Mouse (Mus musculus): ENCODE measurements around the gene Kcna10.

The Kcna10 gene

DNA sequence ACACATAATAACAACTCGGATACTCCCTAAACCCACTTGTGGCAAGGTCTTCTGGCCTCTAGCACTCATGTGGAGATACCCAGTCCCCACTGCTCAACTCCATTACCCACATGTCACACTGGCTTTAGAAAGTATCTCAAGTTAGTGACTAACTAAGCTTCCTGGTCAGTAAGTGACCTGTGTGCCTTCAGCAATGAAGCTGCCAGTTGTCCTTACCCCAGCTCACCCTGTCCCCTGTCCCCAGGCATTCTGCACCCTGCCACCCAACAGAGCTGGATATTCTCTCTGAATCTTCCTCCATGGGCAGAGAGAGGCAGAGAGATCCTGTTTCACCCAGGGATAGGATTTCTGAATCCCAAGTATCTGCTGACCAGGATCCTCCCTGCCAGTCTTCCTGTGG, at the start of gene Kcna10:
Kcna10 (plus strand) TSS at position 301 of the 400 bp plus-strand sequence.
- DNase-seq: no peak

DNA sequence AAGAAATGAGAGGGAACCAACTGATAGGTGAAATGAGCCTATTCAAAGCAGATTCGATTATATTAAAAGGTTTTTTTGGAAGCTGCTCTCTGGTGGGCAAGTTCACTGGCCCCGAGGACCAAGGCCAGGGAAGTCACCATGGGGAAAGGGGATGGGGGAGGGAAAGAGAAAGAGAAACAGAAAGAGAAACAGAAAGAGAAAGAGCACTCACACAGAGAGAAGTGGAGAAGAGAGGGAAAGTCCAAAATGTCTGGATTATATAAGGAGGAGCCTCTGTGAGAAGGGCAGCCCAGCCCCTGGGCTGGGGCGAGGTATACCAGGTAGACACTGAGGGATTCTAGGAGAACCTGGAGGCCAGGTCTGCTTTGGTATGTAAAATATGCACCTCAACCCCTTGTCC, 48.4 kb upstream of the Kcna10 start:
- DNase-seq: no peak

DNA sequence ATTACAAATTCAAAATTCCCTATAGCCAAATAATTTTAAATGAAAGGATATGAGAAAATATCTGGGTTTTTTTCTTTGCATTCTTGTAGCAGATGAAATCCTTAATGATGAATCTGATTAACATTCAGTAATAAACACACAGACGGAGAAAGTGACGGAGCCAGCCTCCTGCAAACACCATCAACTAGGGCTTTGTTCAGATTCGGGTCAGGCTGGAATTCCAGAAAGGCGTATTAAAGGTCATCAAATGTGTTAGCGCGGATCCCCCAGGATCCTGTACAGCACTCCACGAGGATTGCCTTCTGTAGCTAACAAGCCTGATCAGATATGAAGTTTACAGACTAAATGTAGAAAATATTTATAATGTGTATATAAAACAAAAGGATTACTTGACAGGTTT, 35.7 kb upstream of the Kcna10 start:
- no peak for DNase-seq

DNA sequence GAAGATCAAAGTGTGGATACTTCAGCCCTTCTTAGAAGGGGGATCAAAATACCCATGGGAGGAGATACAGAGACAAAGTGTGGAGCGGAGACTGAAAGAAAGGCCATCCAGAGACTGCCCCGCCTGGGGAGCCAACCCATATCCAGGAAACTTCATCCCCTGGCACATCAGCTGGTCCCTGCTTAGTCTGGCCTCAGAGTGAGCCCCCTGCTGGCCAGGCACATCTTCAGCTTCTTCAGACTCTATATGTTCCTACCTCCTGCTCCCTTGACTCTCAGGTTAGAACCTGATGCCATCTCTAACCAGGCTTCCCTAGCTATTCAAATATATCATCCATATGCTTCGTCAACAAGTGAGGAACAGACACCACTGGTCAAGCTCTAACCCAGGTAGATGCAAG, 33.9 kb upstream of the Kcna10 start:
- peak in 1 of 2 experiments; percentile 49 for DNase-seq

DNA sequence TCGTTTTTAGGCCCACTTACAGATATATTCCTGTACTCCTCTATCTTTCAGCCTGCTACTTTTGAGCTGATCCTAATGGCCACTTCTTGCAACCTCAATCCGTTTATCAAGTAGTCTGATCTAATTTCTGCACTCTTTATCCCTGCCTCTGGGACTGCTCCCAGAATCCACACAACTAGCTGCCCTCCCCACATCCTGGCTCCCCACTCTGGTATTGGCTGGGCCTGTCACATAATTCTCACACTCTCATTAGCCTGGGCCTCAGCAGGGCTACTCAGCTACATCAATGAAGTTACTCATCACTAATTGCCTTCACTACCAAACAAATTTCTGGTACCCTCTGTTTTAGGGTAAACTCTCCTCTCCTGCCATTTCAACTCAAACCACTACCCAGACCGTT, 32.4 kb upstream of the Kcna10 start:
- no peak for DNase-seq

DNA sequence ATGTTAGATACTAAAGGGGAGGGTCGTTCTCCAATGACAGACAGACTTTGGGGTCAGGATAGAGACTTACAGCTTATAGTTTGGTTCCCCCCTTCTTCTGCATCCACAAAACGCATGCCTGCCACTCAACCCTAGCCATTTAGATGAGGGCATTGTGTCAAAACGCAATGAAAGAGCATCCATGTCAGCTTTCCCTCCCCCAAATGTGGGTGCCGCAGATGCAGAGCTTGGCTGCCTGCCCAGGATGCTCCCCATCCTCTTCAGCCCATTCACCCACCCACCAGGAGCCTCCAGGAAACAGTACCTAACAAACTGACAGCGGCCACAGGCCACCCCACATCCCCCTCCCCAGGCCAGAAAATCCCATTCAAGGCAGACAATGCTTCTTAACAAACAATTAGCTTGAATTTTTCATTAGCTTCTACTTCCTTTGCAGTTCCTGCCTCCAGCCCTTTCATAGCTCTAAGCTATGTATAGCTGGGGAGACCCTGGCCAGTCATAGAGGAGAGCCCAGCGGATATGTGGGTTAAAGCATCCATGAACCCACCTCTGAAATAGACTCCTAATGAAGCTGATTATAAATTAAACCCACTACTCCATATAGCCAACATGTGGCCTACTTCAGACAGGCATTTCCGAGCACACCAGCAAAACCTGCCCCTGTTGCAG, 31.9 kb upstream of the Kcna10 start:
- DNase-seq: no peak

DNA sequence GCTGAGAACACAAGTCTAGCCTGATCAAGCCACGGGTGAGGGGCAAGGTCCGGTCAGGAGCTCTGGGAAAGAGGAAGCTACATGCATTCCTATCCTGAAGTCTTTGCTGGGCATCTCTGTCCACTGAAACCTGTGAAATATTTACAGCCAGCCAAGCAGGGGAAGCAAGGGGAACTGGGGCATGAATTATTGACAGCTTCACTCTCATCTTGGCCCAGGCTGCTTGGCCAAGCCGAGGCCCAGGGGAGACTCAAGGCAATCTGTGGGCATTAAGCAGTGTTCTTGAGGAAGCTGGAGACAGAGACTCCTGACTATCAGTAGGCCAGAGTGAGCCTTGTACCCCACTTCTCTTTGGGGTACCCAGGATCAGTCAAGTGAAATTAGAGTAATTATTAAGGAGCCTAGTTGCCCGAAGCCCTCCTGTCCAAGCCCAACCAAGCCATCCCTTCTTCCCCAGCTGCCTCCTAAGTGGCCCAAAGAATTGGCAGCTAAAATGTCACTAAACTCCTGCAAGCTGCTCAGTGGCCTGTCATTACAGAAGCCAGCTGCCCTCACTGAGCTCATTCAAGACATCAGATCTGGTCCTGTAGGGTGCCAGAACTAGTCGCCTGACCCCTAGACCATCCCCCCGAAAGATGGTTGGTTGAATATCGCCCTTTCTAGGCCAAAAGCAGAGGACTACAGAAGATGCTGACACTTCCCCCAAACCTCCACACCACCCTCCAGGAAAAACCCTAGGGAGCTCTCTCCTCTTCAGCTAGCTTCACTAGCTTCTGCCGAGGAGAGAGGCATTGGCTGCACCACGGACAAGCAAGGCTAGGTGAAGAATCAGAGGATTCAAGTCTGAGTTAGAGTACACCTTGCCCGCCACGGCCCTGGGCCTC, 28.8 kb upstream of the Kcna10 start:
- DNase-seq: peak; percentile 20 to 35

DNA sequence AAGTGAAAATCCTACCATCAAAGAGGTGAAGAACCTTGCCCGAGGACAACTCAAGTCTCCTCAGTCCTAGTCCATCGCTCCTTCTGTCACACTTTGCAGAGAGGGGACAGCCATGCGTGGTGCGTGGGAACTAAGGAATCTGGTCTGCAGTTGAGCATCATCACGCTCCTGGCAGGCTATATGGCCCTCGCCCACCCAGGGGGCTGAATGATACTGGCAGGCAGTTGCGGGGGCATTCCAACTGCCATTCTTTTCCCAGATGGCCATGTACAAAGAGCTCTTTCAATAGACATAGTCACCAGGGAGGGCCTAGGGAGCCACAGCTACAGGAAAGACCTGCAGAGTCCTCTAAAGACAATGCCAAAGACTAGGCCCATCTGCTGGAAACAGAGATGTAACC, 24.0 kb upstream of the Kcna10 start:
- no peak for DNase-seq

DNA sequence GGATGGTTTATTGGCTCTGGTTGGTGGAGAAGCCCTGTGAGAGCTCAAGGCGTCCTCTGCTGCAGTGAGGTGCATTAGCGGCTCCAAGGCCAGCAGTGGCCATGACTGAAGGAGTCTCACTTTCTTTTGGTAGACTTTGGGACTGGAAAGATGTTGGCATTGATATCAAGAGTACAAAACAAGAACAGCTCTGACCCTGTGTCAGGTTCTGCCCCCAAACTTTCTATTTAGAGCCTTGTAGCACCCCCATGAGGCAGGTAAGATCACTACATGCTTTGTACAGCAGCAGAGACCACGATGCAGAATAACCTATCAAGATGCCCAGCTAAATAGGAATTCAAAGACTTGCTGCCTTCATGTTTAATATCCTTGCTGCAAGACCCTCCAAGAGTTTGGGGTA, 23.4 kb upstream of the Kcna10 start:
- DNase-seq: no peak

DNA sequence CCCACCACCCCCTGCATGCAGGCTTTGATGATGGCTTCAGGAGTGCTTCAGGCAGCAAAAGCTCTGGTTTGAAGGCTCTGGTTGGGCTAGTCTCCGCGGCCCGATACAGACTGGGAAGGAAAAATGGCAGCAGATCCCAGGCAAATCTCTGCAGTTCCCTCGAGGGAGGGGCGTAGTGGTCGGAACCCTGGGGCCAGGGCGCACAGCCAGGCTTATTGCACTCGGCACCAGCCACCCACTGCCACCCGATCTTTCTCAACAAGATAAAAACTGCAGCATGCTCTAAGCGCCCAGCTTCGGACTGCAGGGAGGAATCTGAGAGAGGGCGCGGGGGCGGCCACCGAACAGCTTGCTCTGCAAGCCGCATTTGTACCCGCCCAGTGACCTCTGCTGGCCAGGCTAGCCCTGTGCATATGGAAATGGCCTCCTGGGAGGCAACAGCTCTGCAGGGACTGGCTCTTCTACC, 23.0 kb upstream of the Kcna10 start:
- no peak for DNase-seq

DNA sequence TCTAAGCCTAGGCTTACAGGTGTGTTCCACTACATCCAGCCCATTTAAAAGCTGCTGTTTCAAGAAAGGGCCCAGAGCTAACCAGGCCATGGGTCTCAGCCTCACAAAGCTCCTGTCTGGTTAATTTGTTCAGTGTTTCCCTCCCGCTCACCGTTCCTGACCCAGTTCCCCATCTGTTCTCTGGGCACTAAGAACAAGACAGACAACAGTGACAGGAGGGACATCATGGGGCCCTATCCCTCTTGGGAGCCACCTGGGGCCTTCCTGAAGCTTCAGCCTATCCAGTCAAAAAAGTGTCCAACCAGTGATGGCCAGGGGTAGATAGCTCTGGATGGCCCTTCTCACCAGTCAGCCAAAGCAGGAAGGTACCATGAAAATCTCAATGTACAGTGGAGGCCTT, 20.1 kb upstream of the Kcna10 start:
- DNase-seq: no peak

DNA sequence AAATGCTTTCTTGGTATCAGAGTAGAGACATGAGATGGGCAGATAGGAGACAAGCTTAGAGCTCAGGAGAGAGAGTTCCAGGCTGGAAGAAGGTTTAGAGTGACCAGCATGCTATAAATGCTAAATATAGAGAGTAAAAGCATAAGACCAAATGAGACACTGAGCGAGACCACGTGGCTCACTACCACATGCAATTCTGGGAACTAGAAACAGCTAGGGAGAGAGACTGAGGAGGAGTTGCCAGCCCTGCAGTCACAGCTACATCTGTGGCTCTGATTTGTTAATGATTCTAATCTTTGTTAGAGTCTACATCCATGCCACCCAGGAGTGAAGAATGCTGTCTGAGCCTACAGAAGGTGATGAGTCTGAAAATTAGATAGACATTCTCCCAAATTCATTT, 13.3 kb upstream of the Kcna10 start:
- no peak for DNase-seq

DNA sequence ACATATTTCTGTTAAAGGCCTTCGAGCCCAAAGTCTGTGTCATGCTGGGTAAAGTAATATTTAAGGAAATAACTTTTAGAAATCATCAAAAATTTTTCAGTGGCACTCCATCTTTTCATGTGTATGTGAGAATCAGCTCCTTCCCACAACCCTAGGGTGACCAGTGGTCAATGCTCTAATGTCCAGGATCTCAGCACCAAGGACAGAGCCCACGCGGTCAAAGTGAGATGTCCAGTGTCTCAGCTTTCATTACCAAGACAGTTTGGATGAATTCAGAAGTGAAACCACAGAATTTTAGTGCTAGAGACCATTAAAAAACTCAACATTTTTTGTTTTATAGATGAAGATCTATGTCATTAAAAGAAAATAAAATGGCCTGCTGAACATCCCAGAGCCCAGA, 10.9 kb upstream of the Kcna10 start:
- DNase-seq: no peak

DNA sequence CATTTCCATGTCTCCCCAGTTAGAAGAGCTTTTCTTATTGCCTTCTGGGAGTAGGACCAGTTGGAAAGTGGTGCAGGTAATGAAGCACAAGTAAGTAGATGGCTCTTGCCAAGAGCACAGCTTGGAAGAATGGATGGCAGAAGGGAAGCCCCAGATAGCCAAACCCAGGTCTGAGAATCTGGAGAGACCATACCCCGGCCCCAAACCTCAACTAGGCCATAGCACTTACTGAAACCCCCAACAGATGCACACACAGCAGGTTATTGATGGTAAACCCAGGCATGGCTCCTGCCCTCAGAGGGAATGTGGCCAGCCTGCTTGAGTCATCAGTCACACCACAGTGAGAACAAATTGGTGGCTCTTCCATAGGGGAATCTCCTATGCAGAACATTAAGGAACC, 10.3 kb upstream of the Kcna10 start:
- DNase-seq: no peak

DNA sequence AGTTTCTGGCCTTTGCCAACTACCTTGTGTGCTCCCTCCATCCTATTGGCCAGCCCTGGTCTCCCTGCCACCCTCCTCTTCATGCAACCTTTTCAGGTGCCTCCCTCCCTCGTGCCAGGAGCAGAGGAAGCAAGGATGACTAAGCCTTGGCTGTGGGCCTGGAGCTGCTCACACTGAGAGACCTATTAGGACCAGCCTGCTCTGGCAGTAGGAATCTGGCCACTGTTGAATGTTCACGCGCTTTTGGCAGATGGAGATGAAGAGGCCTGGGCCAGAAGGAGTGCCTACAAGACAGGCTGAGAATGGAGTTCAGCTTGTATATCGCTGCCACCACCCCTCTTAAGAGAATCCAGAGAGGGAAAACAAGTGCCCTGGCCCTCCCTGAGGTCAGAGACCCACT, 7.4 kb upstream of the Kcna10 start:
- DNase-seq: no peak

DNA sequence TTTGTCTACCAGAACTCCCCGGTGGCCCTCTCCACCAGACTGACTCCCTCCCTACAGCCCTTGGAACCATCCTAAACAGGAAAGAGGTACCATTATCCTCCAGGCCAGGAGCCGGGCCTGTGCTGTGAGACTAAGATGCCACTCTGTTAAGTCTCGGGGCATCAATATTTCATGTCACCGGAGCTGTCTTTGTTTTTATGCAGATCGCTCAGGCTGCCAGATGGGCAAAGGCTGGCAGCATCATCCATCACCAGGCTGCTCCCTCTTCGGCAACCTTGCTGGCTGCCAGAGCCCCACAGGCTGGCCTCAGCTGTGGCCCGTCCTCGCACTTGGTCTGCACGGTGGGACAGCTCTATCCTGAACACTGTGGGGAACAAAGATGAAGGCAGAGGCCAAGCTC, 6.4 kb upstream of the Kcna10 start:
- DNase-seq: no peak

DNA sequence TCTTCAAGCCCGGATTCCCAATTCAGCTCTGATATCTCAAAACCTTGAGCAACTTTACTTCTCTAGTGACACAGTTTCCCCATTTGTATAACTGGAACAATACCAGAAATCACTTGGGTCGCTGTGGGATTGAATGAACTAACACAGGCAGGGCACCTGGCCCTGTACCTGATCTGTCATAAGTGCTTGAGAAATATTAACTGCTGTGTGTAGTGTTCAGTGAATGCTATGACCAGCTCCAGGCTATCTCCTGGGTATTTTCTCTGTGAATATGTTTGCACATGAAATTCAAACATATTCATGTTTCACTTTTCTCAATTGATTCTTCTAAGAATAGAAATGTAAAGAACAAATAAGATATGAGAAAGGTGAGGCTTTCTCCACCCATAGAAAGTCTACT, 2.0 kb upstream of the Kcna10 start:
- no peak for DNase-seq

DNA sequence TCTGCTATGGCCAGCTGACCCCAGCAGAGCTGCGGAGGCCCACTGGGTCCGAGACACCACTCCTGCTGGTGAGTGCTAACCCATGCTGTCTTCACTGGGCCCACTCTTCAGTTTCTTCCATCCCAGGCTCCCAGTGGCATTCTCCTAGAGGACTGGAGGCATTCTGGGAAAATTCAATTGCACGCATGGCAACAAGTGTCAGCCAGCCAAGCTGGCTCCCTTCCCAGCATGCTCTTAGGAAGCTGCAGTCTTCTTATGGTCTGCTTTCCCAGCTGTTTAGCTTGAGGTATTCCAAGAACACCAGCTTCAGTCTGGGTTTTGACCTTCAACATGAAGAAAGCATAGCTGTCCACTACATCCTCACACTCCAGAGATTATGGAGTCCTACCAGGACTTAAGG, 322 bp downstream of the Kcna10 start:
- DNase-seq: peak in 1 of 2 experiments; percentile 3

DNA sequence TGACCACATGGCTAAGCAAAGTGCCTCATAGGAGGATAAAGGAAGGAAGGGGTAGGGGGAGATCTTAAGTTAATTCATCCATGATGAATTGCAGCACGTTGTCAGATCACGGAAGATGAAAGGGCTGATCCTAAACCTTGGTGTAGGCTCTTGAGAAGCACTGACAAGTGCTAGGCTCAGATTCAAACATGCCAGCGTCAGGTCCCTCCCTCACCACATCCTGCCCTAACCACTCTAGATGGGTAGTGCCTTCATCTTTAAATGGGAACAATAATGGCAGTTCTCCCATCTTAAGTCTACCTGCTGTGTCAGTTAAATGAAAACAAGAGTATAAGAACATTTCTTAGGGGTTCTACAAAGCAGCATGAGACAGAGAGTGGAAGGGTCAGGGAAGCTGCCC, 2.7 kb downstream of the Kcna10 start:
- DNase-seq: no peak

DNA sequence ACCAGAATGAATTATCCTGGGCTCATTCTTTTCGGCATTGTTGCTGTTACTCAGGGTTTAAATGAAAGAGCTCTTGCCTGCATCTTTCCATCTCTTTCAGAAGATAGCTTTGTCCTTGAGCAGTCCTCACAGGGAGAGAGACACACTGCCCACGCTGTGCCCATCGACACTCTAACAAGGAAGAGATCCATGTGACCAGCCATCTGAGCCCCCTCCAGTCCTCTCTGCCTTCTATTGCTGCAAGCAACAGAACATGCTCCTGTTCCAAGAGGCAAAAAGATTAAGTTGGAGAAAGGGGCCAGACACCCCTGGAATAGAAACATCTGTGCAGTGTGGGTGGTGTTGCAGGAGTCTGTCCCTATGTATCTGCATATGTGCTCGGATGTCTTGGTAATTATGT, 4.2 kb downstream of the Kcna10 start:
- DNase-seq: no peak

DNA sequence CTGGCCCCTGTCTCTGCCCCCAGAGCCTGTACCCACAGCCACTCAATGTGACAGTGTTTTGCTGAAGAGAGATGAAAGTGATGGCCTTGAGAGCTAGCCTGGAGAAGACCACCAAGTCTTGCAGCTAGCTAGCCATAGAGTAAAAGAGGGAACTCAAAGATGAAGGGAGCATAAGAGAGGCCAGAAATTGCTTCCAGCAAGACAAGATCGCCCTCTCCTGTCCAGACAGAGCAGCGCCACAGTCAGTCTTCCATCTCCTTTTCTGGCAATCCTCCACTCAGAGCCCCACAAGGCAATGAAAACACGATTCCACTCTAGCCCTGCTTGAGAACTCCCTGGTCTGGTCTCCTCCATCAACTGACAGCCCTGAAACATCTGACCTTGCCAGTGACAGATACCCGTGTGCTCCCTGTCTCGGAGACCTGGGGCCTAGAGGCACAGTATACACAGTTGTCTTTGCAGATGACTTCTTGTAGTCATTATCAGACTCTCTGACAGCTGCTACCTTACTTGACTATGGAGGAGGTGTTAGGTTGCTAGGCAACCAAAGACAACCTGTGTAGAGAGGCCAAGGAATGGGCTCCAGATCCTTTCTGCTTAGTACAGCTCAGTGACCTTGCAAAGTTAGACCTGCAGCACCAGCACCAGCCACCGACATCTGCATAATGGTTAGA, 5.5 kb downstream of the Kcna10 start:
- DNase-seq: peak in 1 of 2 experiments; percentile 7

DNA sequence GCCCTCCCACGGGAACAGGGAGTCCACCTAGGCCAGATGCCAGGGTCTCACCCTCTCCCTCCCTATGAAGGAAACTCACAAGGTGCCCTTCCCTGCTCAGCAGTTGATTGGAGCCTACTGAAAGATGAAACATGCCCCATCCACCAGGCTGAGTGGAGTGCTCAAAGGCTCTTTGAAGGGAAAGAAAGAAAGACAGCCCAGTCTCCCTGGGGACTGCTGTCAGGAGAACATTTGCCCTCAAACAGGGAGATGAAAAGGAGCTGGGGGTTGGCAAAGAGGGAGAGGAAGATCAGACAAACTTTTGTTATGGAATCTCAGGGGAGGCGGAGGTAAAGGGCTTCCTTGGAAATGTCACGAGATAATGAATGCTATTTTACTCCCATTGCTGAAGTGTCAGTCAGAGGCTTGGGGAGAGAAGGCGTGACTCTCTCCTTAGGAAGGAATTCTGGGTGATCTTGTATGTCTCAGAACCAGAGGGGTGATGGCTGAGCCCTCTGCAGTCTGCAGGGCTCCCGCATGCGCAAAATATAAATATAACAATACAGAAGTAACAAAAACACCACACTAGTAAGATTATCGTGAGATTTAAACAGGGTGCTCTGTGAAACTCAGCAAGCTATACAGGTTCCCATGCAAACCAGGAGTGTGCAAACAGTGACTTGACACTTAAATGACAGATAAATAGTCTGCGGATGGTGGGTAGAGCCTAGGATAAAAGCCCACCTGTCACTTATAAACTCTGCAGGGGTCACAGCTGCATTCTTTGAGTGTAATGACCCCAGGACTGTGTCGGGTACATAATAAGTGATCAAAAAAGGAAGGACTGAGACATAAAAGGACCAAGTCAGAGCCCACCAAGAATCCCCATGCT, 18.7 kb downstream of the Kcna10 start:
- no peak for DNase-seq

DNA sequence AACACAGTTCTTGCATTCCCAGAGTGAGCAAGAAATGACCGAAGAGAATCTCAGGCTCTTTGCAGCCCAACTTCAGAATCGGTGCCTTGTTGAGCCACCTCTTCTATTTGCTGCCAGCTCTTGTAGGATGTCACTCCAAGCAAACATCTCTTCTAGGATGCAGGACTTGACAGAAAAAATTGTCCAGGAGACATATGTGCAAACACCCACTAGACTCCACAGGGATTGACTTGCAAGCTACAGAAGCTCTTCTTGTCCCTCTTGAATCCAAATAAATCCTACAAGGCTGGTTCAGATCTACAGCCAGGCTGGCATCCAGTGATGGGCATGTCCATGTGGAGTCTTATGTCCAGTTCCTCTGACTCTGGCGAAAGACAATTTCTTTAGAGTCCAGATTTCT, 21.6 kb downstream of the Kcna10 start:
- no peak for DNase-seq

Measured in kidney, adult 8-10 months (tissue).